Mouse (Mus musculus) MEL (cell line): ENCODE data around the gene Itga9.

Experiments used
- CTCF ChIP-seq, 3 experiments: IDR thresholded peaks in 2 of 3; conservative IDR thresholded peaks in 1 of 3; 2 replicates each; pipeline ENCODE4 v1.5.1; 2011 to 2012; ENCODE audit warnings: low read length in 3 of 3, low read depth in 2 of 3, mild to moderate bottlenecking in 2 of 3, improper control_type of control experiment in 1 of 3, inconsistent platforms in 1 of 3, mixed read lengths in 1 of 3, moderate library complexity in 1 of 3; ENCODE audit not compliant: control insufficient read depth in 1 of 3, insufficient read depth in 1 of 3, poor library complexity in 1 of 3, severe bottlenecking in 1 of 3
- KAT2A ChIP-seq: conservative IDR thresholded peaks from 2 replicates; pipeline ENCODE4 v1.6.1; 2012; ENCODE audit warnings: low read depth, low read length, improper control_type of control experiment, inconsistent platforms
- POLR2A ChIP-seq, 2 experiments: IDR thresholded peaks; 2 replicates each; pipeline ENCODE4 v1.6.1; 2011 to 2012; ENCODE audit warnings: low read length in 2 of 2, mild to moderate bottlenecking in 2 of 2, control low read depth in 1 of 2, improper control_type of control experiment in 1 of 2, low read depth in 1 of 2, moderate library complexity in 1 of 2; ENCODE audit not compliant: control insufficient read depth in 1 of 2, insufficient read depth in 1 of 2, poor library complexity in 1 of 2
- TCF12 ChIP-seq: IDR thresholded peaks from 2 replicates; pipeline ENCODE4 v1.6.1; 2014; ENCODE audit warnings: low read depth, mild to moderate bottlenecking, inconsistent platforms, low read length, improper control_type of control experiment, moderate library complexity

DNA sequence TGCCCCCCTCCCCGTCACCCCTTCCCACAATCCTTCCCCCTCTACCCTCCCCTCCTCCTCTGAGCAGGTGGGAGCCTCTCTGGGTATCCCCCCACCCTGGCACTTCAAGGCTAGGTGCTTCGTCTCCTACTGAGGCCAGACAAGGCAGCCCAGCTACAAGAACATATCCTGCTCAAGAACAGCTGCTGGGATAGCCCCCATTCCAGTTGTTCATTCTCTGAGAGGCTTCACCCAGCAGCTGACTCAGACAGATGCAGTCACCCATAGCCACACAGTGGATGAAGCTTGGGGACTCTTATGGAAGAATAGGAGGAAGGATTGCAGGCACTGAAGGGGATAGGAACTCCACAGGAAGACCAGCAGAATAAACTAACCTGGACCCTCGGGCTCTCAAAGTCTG lies 157.2 kb downstream of the Itga9 start:
- no peak for TF ChIP-seq CTCF (IDR thresholded peaks at IDR 0.05 in 2 of 3, conservative IDR thresholded peaks at IDR 0.05 in 1 of 3; ENCODE audit: control insufficient read depth in 1 of 3, insufficient read depth in 1 of 3, low read depth in 2 of 3, low read length in 3 of 3, poor library complexity in 1 of 3, severe bottlenecking in 1 of 3)
- no peak for TF ChIP-seq KAT2A
- TF ChIP-seq TCF12: no peak
- TF ChIP-seq POLR2A (IDR thresholded peaks at IDR 0.05; ENCODE audit: control insufficient read depth in 1 of 2, insufficient read depth in 1 of 2, low read depth in 1 of 2, low read length in 2 of 2, poor library complexity in 1 of 2): no peak
